Mouse (Mus musculus): ENCODE measurements around the gene Arhgap9. TPM values are rescaled to one million over a fixed set of nuclear protein-coding genes. Genes with fewer than 3 reads are reported as not detected.
A peak's percentile ranks its signal among the peaks of the same experiment; 100 is the strongest.

Gene Arhgap9
- polyA plus RNA-seq, 1 experiment from 2014 or later = 5.6 TPM

DNA sequence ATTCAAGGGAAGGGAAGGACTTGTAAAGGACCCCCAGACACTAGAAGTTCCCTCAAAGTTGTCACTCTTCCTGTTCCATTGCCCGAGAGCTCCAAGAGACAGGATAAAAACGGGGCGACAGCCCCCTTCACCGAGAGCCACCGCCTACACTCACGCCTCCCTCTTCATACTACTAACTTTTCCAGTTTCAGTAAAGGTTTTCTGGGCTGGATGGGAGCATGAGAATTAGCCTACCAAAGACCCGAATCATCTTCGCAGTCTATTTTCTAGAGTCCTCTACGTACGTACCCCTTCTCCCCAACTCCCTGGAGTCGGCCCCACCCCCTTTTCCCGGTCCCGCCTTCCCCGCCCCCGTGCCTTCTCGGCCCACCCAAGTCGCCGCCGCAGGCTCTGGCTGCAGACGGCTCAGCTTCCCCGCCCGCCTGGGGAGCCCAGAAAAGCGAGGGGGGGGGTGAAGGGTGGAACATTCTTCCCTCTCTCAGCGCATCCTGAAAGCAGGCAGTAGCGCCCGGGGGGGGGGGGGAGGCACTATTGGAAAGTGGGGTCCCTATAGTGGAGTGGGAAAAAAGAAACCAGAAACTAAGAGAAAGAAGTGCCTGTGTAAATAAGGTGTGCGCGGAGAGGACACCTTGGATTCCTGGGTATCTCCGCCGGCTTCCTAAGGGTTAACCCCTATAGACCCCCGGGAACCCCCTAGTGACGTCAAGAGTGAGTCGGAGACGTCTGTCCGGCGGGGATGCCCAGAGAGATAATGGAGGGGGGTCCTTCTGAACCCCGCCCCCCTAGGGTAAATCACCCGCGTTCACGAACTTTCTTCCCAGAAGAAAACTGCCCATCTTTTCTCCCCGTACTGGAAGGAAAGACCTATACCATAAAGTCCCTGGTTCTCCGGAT, 18.2 kb downstream of the Arhgap9 start:
- WGBS = under 1% methylated on average over 36 of the region's 42 CpGs
- H3K27me3 ChIP-seq (replicated peaks) = peaks cover 10% of the 10 kb centered on the region
- peaks cover 15% of the 10 kb centered on the region; the same call in 1 of the 2 replicates for H3K4me1 ChIP-seq
- peak overlapping the region; percentile 95 for H3K27ac ChIP-seq
- peak overlapping the region; percentile 25 for H3K9ac ChIP-seq
- H3K4me3 ChIP-seq (replicated peaks) = peak overlapping the region; percentile 54
- peak; percentile 34 for ATAC-seq (ENCODE audit: insufficient read depth, low FRiP score, low read depth)
- no peaks in the 10 kb centered on the region for H3K9me3 ChIP-seq
- H3K4me2 ChIP-seq = peak overlapping the region; percentile 93
- no peaks in the 10 kb centered on the region for H3K36me3 ChIP-seq

DNA sequence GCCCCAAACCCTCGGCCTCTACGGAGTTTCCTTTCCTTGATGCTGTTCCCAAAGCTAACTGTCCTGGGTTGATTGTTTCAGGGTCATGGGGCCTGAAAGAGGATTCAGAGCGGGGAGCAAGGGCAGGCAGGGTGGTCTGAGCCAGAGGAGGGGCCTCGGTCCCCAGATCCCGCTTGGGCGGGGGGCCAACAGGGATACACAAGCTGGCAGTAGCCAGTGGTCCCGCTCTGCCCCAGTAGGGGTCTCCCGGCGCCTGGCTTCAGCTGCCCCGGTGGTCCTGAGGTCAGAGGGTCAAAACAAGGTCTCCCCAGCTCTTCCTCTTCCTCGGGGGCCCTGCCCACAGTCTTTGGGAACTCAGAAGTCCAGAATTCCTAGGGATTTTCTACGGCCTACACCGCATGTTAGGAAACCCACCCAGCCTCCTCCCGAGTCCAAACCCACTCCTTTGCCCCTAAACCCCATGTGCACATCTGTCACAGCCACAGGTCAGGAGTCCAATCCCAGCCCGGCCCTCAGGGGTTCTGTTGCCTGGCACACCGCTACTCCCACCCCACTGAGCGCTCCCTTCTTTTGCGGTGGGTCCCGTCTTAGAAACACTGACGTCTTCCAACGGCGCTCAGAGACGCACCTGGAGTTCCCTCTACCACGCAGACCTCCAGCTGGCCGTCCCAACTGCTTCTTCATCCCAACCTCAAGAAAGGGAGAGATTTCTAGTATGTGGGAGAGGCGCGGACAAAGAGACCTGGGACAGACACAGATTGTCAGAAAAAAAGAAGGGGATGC, 19.0 kb downstream of the Arhgap9 start:
- Histone ChIP-seq H3K4me3 (replicated peaks) (peak overlapping the region; percentile 54), H3K9ac (peak overlapping the region; percentile 37), H3K27ac (peak overlapping the region; percentile 95), H3K4me2 (peak overlapping the region; percentile 93), H3K27me3 (replicated peaks) (peaks cover 10% of the 10 kb centered on the region), H3K4me1 (peaks cover 15% of the 10 kb centered on the region; the same call in 1 of the 2 replicates), H3K9me3 (no peaks in the 10 kb centered on the region), H3K36me3 (no peaks in the 10 kb centered on the region)
- WGBS = under 1% methylated on average over 27 of the region's 27 CpGs
- ATAC-seq (ENCODE audit: insufficient read depth, low FRiP score, low read depth) = no peak

DNA sequence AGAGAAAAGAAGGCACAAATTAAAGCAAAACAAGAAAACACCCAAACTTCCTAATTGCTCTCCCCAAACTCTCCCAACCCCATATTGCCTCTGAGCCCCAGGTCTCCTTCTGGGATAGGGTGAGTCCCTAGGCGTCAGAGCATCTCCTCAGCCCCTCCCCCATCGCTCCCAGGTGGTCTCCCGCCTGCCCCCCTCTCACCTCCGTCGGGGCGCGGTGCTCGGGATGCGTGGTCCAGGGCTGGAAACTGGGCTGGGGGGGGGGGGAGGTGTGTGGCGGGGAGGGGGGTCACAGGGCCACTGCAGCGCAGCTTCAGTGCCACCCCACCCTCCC, 19.6 kb downstream of the Arhgap9 start:
- peak overlapping the region; percentile 54 for H3K4me3 ChIP-seq (replicated peaks)
- H3K27ac ChIP-seq = peak overlapping the region; percentile 95
- ATAC-seq (ENCODE audit: insufficient read depth, low FRiP score, low read depth) = no peak
- peak overlapping the region; percentile 93 for H3K4me2 ChIP-seq
- no peaks in the 10 kb centered on the region for H3K9me3 ChIP-seq
- H3K36me3 ChIP-seq = no peaks in the 10 kb centered on the region
- WGBS = 1% methylated on average over 10 of the region's 11 CpGs
- H3K9ac ChIP-seq = peak overlapping the region; percentile 37; the same call in 1 of the 2 replicates
- peaks cover 10% of the 10 kb centered on the region for H3K27me3 ChIP-seq (replicated peaks)
- H3K4me1 ChIP-seq = peaks cover 15% of the 10 kb centered on the region; the same call in 1 of the 2 replicates

DNA sequence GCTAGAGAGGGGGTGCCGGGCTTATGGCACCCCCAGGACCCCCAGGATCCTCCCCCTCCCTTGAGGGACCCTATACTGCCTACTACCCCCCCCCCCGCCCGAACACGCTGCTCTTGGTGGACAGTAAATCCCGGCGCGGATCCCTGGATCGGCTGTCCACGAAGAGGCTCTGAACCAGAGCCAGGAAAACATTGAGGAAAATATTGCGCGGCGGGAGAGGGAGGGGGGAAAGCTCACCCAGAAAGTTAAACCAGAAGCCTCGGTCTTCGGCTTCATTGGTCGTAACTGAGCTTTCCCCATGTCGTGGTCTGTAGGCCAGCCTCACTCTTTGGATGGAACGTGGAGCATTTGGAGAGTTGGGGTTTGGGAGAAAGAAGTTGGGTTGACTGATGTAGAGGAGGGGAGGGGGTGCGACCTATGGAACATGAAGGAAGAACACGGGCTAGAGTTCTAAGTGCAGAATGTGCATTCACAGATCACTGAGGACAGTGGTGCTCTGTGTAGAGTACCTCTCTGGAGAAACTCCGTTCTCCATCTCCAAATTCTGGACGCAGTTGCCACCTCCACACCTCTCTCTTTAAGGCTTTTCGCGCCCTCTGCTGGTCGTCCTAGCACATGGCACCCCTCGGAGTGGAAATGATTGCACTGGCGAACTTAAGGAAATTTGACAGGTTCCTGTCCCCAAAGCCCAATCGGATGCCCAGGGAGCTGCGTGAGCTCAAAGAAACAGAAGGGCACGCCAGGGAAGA, 20.3 kb downstream of the Arhgap9 start, which contains the start of gene Gli1:
Gli1 (minus strand) TSS at position 84 of the 749 bp plus-strand sequence.
- Histone ChIP-seq H3K9me3 (no peaks in the 10 kb centered on the region), H3K27ac (peak within 1 kb of the TSS; percentile 95), H3K27me3 (replicated peaks) (peaks cover 10% of the 10 kb centered on the region), H3K4me1 (peaks cover 15% of the 10 kb centered on the region; the same call in 1 of the 2 replicates), H3K4me2 (peak within 1 kb of the TSS; percentile 93), H3K9ac (peak within 1 kb of the TSS; percentile 37; the same call in 1 of the 2 replicates), H3K36me3 (no peaks in the 10 kb centered on the region), H3K4me3 (replicated peaks) (peak within 1 kb of the TSS; percentile 54)
- no peak for ATAC-seq (ENCODE audit: insufficient read depth, low FRiP score, low read depth)
- under 1% methylated on average over 29 of the region's 29 CpGs for WGBS

DNA sequence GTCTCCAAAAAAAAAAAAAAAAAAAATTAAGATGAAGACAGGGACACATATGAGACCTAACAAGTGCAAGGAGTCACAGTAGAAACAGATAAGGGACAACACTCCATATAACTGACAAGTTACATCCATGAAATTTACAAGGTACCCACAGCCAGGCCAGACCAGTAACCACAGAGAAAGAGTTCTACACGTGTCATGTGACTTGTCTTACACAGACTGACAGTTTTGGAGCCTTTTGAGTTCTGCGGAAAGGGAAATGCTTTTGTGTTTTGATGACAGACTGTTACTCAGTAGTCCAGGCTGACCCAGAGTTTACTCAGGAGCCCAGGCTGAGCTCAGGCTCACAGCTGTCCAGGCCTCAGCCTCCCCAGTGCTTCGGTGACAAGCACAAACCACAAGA, 21.3 kb downstream of the Arhgap9 start:
- Histone ChIP-seq H3K9me3 (no peaks in the 10 kb centered on the region), H3K27me3 (replicated peaks) (peaks cover 10% of the 10 kb centered on the region)
- 69% methylated on average over 3 of the region's 3 CpGs for WGBS

DNA sequence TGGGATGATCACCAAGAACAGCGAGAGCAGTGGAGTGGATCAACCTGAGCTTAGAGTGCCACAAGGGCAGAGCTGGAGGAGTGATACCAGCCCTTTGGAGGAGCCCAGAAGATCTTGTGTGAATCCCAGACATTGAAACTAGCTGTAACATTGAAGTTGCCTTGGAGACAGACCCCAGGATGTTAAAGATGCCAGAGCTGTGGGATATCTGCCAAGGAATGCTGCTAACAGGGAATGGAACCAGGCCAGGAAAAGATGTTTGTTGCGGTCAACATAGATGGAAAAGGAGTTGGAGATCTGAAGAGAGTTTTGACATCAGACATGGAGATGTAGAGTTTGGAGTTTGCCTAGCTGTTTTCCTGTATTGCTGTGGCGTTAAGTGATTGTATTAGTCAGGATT, 24.4 kb downstream of the Arhgap9 start:
- Histone ChIP-seq H3K4me1 (peaks cover 8% of the 10 kb centered on the region; the same call in 1 of the 2 replicates), H3K9me3 (no peaks in the 10 kb centered on the region), H3K27me3 (replicated peaks) (peaks cover 5% of the 10 kb centered on the region; the same call in 1 of the 2 replicates), H3K9ac (no peak overlapping the region), H3K4me3 (replicated peaks) (no peak overlapping the region), H3K27ac (no peak overlapping the region), H3K4me2 (no peak overlapping the region), H3K36me3 (no peaks in the 10 kb centered on the region)
- 78% methylated on average over 3 of the region's 3 CpGs for WGBS
- no peak for ATAC-seq (ENCODE audit: insufficient read depth, low FRiP score, low read depth)

More for the DNA sequence above, 21.3 kb downstream of the Arhgap9 start:
- H3K27ac ChIP-seq = no peak overlapping the region
- H3K9ac ChIP-seq = no peak overlapping the region
- H3K4me3 ChIP-seq (replicated peaks) = no peak overlapping the region
- H3K36me3 ChIP-seq = no peaks in the 10 kb centered on the region
- ATAC-seq (ENCODE audit: insufficient read depth, low FRiP score, low read depth) = no peak
- no peak overlapping the region for H3K4me2 ChIP-seq
- peaks cover 15% of the 10 kb centered on the region; the same call in 1 of the 2 replicates for H3K4me1 ChIP-seq

DNA sequence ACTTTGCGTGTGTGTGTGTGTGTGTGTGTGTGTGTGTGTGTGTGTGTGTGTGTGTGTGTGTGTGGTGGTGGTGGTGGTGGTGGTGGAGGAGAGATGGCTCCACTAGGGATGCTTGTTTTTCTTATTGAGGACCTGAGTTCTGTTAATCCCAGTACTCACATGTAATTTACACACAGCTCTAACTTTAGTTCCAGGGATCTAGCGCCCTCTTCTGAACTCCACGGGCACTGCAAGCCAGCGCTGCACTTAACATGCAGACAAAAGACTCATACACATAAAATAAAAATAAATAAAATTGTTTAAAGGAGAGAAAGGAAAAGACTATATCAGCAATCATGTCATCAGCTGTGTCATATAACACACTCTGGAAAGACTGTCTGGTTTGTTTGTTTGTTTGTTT, 27.2 kb downstream of the Arhgap9 start:
- H3K4me1 ChIP-seq = 0 out of 2 replicates have a peak, but pooled peaks cover 2% of the 10 kb centered on the region
- H3K4me3 ChIP-seq (replicated peaks) = no peak overlapping the region
- no peak overlapping the region for H3K27ac ChIP-seq
- no peak for ATAC-seq (ENCODE audit: insufficient read depth, low FRiP score, low read depth)
- no peaks in the 10 kb centered on the region for H3K27me3 ChIP-seq (replicated peaks)
- 70% methylated on average over 4 of the region's 4 CpGs for WGBS
- no peaks in the 10 kb centered on the region for H3K36me3 ChIP-seq
- H3K9me3 ChIP-seq = no peaks in the 10 kb centered on the region
- H3K4me2 ChIP-seq = no peak overlapping the region
- no peak overlapping the region for H3K9ac ChIP-seq

DNA sequence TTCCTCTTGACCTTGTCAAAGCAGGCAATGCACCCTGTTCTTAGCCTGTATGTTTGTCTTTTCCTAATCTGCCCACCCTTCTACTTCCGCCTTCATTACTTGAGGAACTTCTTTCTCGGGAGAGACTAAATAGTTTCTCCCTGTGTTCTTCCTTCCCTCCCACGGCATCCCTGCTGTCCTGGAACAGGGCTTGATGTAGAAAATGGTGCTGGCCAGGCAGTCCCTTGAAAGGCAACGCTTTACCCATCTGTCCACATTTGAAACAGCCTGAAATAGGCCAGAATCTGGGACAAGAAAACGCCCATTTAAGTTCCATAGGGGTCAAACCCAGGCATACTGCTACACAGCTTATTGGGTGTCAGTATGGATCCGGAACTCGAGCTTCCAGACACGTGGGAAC, 28.0 kb downstream of the Arhgap9 start:
- H3K36me3 ChIP-seq = no peaks in the 10 kb centered on the region
- H3K27ac ChIP-seq = no peak overlapping the region
- H3K9me3 ChIP-seq = no peaks in the 10 kb centered on the region
- no peak overlapping the region for H3K9ac ChIP-seq
- 0 out of 2 replicates have a peak, but pooled peaks cover 2% of the 10 kb centered on the region for H3K4me1 ChIP-seq
- WGBS = 69% methylated on average over 8 of the region's 8 CpGs
- no peak for ATAC-seq (ENCODE audit: insufficient read depth, low FRiP score, low read depth)
- H3K4me2 ChIP-seq = no peak overlapping the region
- no peak overlapping the region for H3K4me3 ChIP-seq (replicated peaks)
- no peaks in the 10 kb centered on the region for H3K27me3 ChIP-seq (replicated peaks)

DNA sequence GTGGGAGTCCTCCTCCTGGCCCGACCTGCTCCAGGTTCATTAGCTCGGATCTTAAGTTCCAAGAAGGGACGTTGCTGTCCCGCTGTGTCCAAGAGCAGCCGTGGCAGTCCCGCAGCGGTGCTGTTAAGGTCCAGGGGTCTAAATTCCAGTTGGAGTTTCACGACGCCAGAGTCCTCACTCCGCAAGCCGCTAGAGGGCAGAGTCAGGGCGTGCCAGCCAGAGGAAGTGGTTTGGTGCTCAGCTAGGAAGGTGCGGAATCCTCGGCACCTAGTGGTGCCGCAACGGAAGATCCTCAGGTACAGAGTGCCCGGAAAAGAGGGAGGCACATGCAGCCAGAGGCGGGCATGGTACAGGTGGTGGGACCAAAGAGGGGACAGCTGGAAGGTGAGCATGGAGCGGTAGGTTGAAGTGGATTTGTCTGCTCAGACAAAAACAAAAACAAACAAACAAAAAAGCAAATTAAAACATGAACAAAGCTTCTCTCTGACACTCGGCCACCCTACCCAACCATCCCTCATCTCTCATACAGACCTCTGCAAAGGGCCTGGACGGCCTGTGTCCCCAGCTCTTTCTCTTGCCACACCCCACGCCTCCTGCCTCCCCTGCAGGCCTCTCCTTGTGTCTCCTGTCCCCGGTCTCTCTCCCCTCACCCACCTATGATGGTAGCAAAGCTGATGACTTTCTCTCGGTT, 29.0 kb downstream of the Arhgap9 start:
- peak; percentile 70 for ATAC-seq (ENCODE audit: insufficient read depth, low FRiP score, low read depth)
- no peak overlapping the region for H3K9ac ChIP-seq
- H3K4me2 ChIP-seq = peak overlapping the region; percentile 52
- H3K4me3 ChIP-seq (replicated peaks) = peak overlapping the region; percentile 16; the same call in 1 of the 2 replicates
- no peaks in the 10 kb centered on the region for H3K9me3 ChIP-seq
- 11% methylated on average over 24 of the region's 24 CpGs for WGBS
- H3K27me3 ChIP-seq (replicated peaks) = no peaks in the 10 kb centered on the region
- H3K4me1 ChIP-seq = 0 out of 2 replicates have a peak, but pooled peaks cover 2% of the 10 kb centered on the region
- H3K36me3 ChIP-seq = no peaks in the 10 kb centered on the region
- no peak overlapping the region for H3K27ac ChIP-seq

DNA sequence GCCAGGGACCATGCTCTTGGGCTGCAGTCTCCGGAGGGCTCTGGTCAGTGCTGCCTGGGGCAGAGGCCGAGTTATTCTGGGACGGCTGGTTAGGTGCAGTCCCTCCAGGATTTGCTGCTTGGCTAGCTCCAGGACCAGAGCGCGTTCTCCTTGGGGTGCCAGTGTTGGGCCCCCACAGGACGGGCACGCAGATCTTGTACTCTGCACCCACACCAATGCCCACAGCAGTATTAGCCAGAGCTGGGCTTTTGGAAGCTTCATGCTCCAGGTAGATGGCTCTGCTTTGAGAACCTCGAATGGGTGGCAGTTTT, 29.5 kb downstream of the Arhgap9 start:
- 81% methylated on average over 8 of the region's 8 CpGs for WGBS
- Histone ChIP-seq H3K27me3 (replicated peaks) (no peaks in the 10 kb centered on the region), H3K36me3 (no peaks in the 10 kb centered on the region)

DNA sequence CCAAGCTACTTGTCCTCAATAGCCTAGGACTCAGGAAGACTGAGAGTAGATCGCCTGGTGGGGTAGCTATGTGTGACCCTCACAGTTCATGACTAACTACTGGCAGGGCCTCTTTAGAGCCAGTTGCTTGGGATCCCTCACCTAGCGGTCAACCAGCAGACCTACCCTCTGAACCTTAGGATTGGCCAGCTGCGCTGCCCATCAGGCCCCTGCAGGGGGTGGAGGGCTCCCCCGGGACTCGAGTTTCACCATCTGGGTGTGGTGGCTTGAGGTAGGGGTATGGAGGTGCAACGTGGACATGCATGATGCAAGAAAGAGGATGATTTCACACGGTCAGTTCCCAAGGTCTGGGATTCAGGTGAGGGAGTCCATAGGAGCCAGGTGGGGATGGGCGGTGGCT, 30.0 kb downstream of the Arhgap9 start:
- no peaks in the 10 kb centered on the region for H3K27me3 ChIP-seq (replicated peaks)

More for the DNA sequence above, 29.5 kb downstream of the Arhgap9 start:
- Histone ChIP-seq H3K27ac (no peak overlapping the region), H3K9me3 (no peaks in the 10 kb centered on the region), H3K4me1 (0 out of 2 replicates have a peak, but pooled peaks cover 2% of the 10 kb centered on the region), H3K9ac (no peak overlapping the region), H3K4me3 (replicated peaks) (no peak overlapping the region), H3K4me2 (no peak overlapping the region; the same call in 1 of the 2 replicates)
- ATAC-seq (ENCODE audit: insufficient read depth, low FRiP score, low read depth) = no peak

More for the DNA sequence above, 30.0 kb downstream of the Arhgap9 start:
- no peaks in the 10 kb centered on the region for H3K9me3 ChIP-seq
- no peaks in the 10 kb centered on the region for H3K36me3 ChIP-seq
- ATAC-seq (ENCODE audit: insufficient read depth, low FRiP score, low read depth) = no peak; the same call in 1 of the 2 replicates
- no peak overlapping the region for H3K4me3 ChIP-seq (replicated peaks)
- H3K4me1 ChIP-seq = 0 out of 2 replicates have a peak, but pooled peaks cover 2% of the 10 kb centered on the region
- no peak overlapping the region for H3K27ac ChIP-seq
- 66% methylated on average over 8 of the region's 8 CpGs for WGBS
- H3K4me2 ChIP-seq = no peak overlapping the region
- no peak overlapping the region for H3K9ac ChIP-seq
